Mouse (Mus musculus): ENCODE data around the gene Smg9.

The Smg9 gene

GRCm38 (mm10) chr7:24439891-24440290, 40.5 kb downstream of the Smg9 start:
- DNase-seq (ENCODE audit: inconsistent age in 2 of 2, low spot score in 1 of 2) = no peak

- peak; percentile 74 to 89 for DNase-seq (ENCODE audit: inconsistent age in 2 of 2, low spot score in 1 of 2)
These were observed 42.4 kb downstream of the Smg9 start for GRCm38 (mm10) chr7:24441785-24442184.

DNA sequence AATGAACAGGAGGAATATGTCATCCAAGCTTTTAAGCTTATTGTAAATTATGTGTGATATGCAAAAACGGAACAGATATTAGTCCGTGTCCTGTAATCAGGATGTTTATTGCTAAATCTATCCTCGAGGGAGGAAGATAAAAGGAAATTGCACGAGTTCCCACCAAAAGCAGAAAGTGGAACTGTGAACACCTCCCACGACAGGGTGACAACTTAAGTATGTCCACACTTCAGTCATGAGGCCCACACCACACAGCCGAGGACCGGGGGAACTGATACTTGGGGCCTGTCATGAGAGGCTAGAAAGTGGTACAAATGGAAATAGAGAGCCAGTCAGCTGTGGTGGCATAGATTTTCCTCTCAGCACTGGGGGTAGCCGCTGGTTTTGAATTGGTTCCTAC, 42.9 kb downstream of the Smg9 start:
- DNase-seq (ENCODE audit: inconsistent age in 2 of 2, low spot score in 1 of 2) = no peak

DNA sequence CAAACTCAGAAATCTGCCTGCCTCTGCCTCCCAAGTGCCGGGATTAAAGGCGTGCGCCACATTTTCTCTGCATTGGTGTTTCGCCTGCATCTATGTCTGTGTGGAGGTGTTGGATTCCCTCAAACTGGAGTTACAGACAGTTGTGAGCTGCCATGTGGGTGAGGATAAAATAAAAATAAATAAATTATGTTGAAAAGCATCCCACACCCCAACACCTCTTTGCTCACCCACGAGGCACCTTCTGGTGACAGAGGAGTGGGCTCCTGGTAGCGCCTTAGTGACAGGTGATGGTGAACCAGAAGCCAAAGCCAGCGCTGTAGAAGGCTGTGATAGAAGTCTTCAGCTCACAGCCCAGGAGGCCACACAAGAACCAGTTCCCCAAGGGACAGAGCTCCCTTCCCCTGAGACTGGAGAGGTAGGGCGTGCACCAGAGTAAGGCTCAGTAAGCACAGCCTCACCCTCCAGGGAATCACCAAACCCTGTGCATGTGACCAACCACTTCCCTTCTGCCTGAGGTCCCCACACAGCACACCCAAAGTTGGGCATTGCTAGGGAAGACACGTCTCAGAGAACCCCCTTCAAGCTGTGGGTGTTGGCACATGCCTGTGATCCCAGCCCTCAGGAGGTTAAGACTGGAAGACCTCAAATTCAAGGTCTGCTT, 46.0 kb downstream of the Smg9 start:
- no peak for DNase-seq (ENCODE audit: inconsistent age in 2 of 2, low spot score in 1 of 2)

- no peak for DNase-seq (ENCODE audit: inconsistent age in 2 of 2, low spot score in 1 of 2)
These were observed 47.4 kb downstream of the Smg9 start for GRCm38 (mm10) chr7:24446697-24447340.

GRCm38 (mm10) chr7:24448782-24449517, 49.5 kb downstream of the Smg9 start:
- DNase-seq (ENCODE audit: inconsistent age in 2 of 2, low spot score in 1 of 2) = peak; percentile 74 to 84

DNA sequence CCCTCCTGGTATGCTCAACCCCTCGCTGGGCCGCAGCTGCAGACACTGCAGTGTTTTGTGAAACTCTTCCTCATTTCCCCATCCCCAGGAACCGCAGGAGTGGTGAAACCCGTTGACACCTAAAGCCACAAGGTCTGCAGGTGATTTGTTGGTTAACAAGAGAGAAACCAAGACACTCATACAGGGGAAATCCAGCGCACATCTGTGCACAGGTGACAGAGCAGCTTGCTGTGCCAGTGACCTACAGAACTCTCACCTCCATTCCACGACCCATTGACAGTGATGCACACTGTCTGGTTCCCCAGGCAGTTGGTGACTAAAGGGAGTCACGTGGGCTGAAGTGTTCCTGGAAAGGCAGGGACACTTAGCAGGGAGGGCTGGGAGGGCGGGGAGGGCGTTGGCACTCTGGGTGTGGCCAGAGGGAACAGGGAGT, 51.2 kb downstream of the Smg9 start:
- no peak for DNase-seq (ENCODE audit: inconsistent age in 2 of 2, low spot score in 1 of 2)

- DNase-seq (ENCODE audit: inconsistent age in 2 of 2, low spot score in 1 of 2) = no peak
These were observed 52.5 kb downstream of the Smg9 start, which contains the start of gene Irgc1 for GRCm38 (mm10) chr7:24451855-24452311. Irgc1 (minus strand) TSS chr7:24452297.

GRCm38 (mm10) chr7:24454199-24454598, 54.8 kb downstream of the Smg9 start:
- peak; percentile 54 to 63 for DNase-seq (ENCODE audit: inconsistent age in 2 of 2, low spot score in 1 of 2)

- DNase-seq (ENCODE audit: inconsistent age in 2 of 2, low spot score in 1 of 2) = peak; percentile 35 to 54
These were observed 56.3 kb downstream of the Smg9 start for GRCm38 (mm10) chr7:24455726-24456125.

GRCm38 (mm10) chr7:24457726-24458370, 58.4 kb downstream of the Smg9 start:
- no peak for DNase-seq (ENCODE audit: inconsistent age in 2 of 2, low spot score in 1 of 2)

DNA sequence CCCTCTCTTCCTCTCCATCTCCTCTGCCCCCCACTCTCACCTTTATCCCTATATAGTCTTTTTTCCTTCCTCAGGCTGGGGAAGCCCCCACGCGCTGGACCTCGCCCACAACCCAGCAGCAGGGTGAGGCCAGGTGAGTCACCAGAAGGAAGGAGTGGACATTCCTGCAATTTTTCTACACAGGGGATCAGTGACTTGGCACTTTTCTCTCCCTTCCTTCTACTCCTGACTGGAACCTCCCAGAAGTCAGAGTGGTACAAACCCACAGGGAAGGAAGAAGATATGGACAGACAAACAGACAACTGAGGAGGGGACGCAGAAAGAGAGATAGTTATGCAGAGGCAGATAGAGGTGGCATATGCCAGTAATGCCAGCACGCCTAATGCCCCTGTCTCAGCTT, 60.0 kb downstream of the Smg9 start:
- DNase-seq (ENCODE audit: inconsistent age in 2 of 2, low spot score in 1 of 2) = no peak

- DNase-seq (ENCODE audit: inconsistent age in 2 of 2, low spot score in 1 of 2) = peak; percentile 41 to 48
These were observed 60.4 kb downstream of the Smg9 start for GRCm38 (mm10) chr7:24459843-24460242.

DNA sequence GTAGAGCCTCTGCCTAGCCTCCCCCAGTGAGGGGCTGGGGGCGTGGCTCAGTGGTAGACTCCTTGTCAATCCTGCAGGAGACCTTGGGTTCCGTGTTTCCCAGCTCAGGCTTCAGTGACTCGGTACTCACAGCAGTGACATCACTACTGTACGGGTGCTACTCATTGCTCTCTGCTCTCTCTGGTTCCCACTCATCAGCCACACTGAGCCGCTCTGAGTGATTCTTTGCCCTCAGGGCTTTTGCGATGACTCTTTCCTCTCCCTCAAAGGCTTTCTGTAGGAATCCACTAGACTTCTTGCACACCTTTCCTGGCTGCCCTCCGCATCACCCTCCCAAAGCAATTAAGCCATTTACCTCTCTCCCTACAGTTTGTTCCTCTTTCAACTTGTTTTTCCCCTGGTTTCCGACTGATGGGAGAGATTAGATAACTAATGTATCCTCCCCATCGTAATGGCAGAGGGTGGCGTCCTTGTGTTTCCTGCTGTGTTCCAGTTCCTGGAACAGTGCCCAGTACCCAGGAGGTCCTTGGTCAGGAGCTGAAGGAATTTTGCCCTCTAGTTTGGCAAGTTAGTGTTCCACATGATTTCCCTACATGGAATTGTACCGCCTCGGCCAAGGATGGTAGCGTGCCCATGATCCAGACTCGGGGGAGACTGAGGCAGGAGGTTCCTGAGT, 62.1 kb downstream of the Smg9 start:
- DNase-seq (ENCODE audit: inconsistent age in 2 of 2, low spot score in 1 of 2) = peak; percentile 84 to 90

GRCm38 (mm10) chr7:24462388-24463319, 63.2 kb downstream of the Smg9 start, which contains the start of gene Plaur:
Plaur (plus strand) TSS chr7:24462484.
- DNase-seq (ENCODE audit: inconsistent age in 2 of 2, low spot score in 1 of 2) = peak; percentile 66 to 83

GRCm38 (mm10) chr7:24466835-24467234, 67.4 kb downstream of the Smg9 start:
- DNase-seq (ENCODE audit: inconsistent age in 2 of 2, low spot score in 1 of 2) = no peak

DNA sequence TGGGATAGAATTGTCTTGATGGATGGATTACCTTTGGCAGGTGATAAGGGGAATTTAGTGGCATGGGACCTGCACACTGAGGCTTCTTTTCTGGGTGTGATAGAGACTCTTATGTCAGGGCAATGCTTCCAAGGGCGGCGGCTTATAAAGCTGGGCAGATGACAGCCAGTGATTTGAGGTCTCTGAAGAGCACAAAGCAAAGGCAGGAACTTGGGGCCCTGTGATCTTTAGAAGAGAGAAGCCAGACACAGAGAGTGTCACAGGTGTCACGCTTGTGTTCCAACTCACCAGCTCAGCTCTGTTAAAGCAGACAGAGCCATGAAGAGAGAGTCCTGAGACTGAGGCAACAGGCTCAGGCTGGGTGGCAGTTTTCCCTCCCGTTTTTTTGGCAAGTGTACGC, 68.5 kb downstream of the Smg9 start:
- DNase-seq (ENCODE audit: inconsistent age in 2 of 2, low spot score in 1 of 2) = no peak

GRCm38 (mm10) chr7:24469126-24469525, 69.7 kb downstream of the Smg9 start:
- no peak for DNase-seq (ENCODE audit: inconsistent age in 2 of 2, low spot score in 1 of 2)

GRCm38 (mm10) chr7:24470356-24470755, 70.9 kb downstream of the Smg9 start:
- DNase-seq (ENCODE audit: inconsistent age in 2 of 2, low spot score in 1 of 2) = peak; percentile 87 to 91
